Mouse (Mus musculus) G1E (cell line): ENCODE measurements around the gene Ptprh. TPM values are rescaled to one million over a fixed set of nuclear protein-coding genes. Genes with fewer than 3 reads are reported as not detected.
A peak's percentile ranks its signal among the peaks of the same experiment; 100 is the strongest.

Experiments
- ATAC-seq: 2 replicates; pipeline ENCODE4 v1.8.0; 2016; ENCODE audit warnings: mild to moderate bottlenecking; ENCODE audit not compliant: insufficient number of reproducible peaks, poor library complexity, low FRiP score, severe bottlenecking; ENCODE audit errors: extremely low read depth
- DNase-seq: peaks from one replicate; pipeline ENCODE4 v3.0.0; 2012; ENCODE audit warnings: low spot score
- H3K27me3 ChIP-seq: 2 replicates; pipeline ENCODE4 v1.6.1; 2012; ENCODE audit warnings: mild to moderate bottlenecking, low read length, inconsistent platforms; ENCODE audit not compliant: insufficient read depth
- H3K36me3 ChIP-seq: replicated peaks from 2 replicates; pipeline ENCODE3; 2012; ENCODE audit warnings: mild to moderate bottlenecking, inconsistent platforms
- H3K4me1 ChIP-seq: 2 replicates; pipeline ENCODE4 v1.6.1; 2012; ENCODE audit warnings: low read depth, low read length, inconsistent platforms, mixed read lengths; ENCODE audit not compliant: insufficient read depth
- H3K4me3 ChIP-seq: 2 replicates; pipeline ENCODE4 v1.5.1; 2012; ENCODE audit warnings: low read depth, mild to moderate bottlenecking, inconsistent platforms, low read length, moderate library complexity, mixed read lengths
- H3K9me3 ChIP-seq: replicated peaks from 2 replicates; pipeline ENCODE4 v1.6.1; 2012; ENCODE audit warnings: inconsistent platforms
- CTCF ChIP-seq: IDR thresholded peaks from 2 replicates; pipeline ENCODE4 v1.5.1; 2012; ENCODE audit warnings: low read depth, low read length, inconsistent platforms, mixed read lengths
- GATA1 ChIP-seq: IDR thresholded peaks from 2 replicates; pipeline ENCODE4 v1.6.1; 2012; ENCODE audit warnings: borderline replicate concordance, low read length, inconsistent platforms, mixed read lengths
- GATA2 ChIP-seq: IDR thresholded peaks from 2 replicates; pipeline ENCODE4 v1.6.1; 2012; ENCODE audit warnings: low read depth, low read length, inconsistent platforms, borderline replicate concordance
- POLR2AphosphoS5 ChIP-seq: IDR thresholded peaks from 2 replicates; pipeline ENCODE4 v1.6.1; 2012; ENCODE audit warnings: low read depth, low read length, inconsistent platforms; ENCODE audit not compliant: insufficient replicate concordance
- TAL1 ChIP-seq: conservative IDR thresholded peaks from 2 replicates; pipeline ENCODE4 v1.6.1; 2012; ENCODE audit warnings: low read depth, low read length, inconsistent platforms, mixed read lengths
- polyA plus RNA-seq: library from polyadenylated mRNA; stranded (reverse); fragments of >175 nt; gene quantifications from 2 replicates; pipeline ENCODE4 v1.2.3, GENCODE M21; 2012
- total RNA-seq, 2 experiments: library from RNA; stranded (forward) in 1 of 2; stranded (reverse) in 1 of 2; fragments of 200-1000 nt in 1 of 2; fragments of >200 nt in 1 of 2; fragmentation: Nextera tagmentation in 1 of 2; gene quantifications; 2 replicates each; pipeline ENCODE4 v1.2.3; 2014 to 2017

Ptprh gene
- total and polyA plus RNA-seq, 3 experiments: 0.05 TPM; not detected in 2

GRCm38 (mm10) chr7:4511489-4512224 is 92.2 kb downstream of the Ptprh start:
- DNase-seq: no peak
- Histone ChIP-seq H3K27me3 (peaks cover 28% of the 10 kb centered on the region), H3K9me3 (no peaks in the 10 kb centered on the region; the same call in 1 of the 2 replicates), H3K4me3 (no peak overlapping the region), H3K4me1 (peaks cover 35% of the 10 kb centered on the region), H3K36me3 (no peaks in the 10 kb centered on the region)
- no peak for TF ChIP-seq GATA1
- no peak for TF ChIP-seq GATA2
- no peak for TF ChIP-seq POLR2AphosphoS5
- TF ChIP-seq CTCF: no peak
- no peak for TF ChIP-seq TAL1
- ATAC-seq: no peak

- no peak for TF ChIP-seq GATA1
- peak; percentile 71 for TF ChIP-seq CTCF
- Histone ChIP-seq H3K4me3 (no peak overlapping the region), H3K36me3 (no peaks in the 10 kb centered on the region), H3K4me1 (peaks cover 40% of the 10 kb centered on the region), H3K27me3 (peaks cover 21% of the 10 kb centered on the region), H3K9me3 (no peaks in the 10 kb centered on the region; the same call in 1 of the 2 replicates)
- 0 out of 2 replicates have a peak, but pooled peaks have one; percentile 43 for ATAC-seq
- peak; percentile 81 for DNase-seq
Observed at GRCm38 (mm10) chr7:4509863-4510608, 93.8 kb downstream of the Ptprh start.

- Histone ChIP-seq H3K9me3 (no peaks in the 10 kb centered on the region; the same call in 1 of the 2 replicates), H3K4me1 (peaks cover 53% of the 10 kb centered on the region), H3K36me3 (no peaks in the 10 kb centered on the region), H3K4me3 (no peak overlapping the region), H3K27me3 (peaks cover 12% of the 10 kb centered on the region)
- ATAC-seq: no peak
- DNase-seq: no peak
- TF ChIP-seq GATA1 (no peak), CTCF (no peak)
Observed at GRCm38 (mm10) chr7:4508739-4509116, 95.1 kb downstream of the Ptprh start.

GRCm38 (mm10) chr7:4508062-4508738 is 95.6 kb downstream of the Ptprh start:
- no peak overlapping the region for H3K4me3 ChIP-seq

GRCm38 (mm10) chr7:4507220-4507619 is 96.6 kb downstream of the Ptprh start:
- H3K27me3 ChIP-seq: peaks cover 12% of the 10 kb centered on the region; the same call in 1 of the 2 replicates
- no peak for TF ChIP-seq POLR2AphosphoS5
- no peak for TF ChIP-seq GATA1
- TF ChIP-seq TAL1: no peak
- no peak for TF ChIP-seq CTCF
- no peak for TF ChIP-seq GATA2
- DNase-seq (peak; percentile 48), ATAC-seq (no peak)
- H3K4me1 ChIP-seq: peaks cover 60% of the 10 kb centered on the region
- no peak overlapping the region for H3K4me3 ChIP-seq
- H3K9me3 ChIP-seq: no peaks in the 10 kb centered on the region; the same call in 1 of the 2 replicates
- H3K36me3 ChIP-seq: no peaks in the 10 kb centered on the region

More at GRCm38 (mm10) chr7:4508062-4508738, 95.6 kb downstream of the Ptprh start:
- Histone ChIP-seq H3K9me3 (no peaks in the 10 kb centered on the region; the same call in 1 of the 2 replicates), H3K36me3 (no peaks in the 10 kb centered on the region), H3K4me1 (peaks cover 53% of the 10 kb centered on the region), H3K27me3 (peaks cover 12% of the 10 kb centered on the region; the same call in 1 of the 2 replicates)
- DNase-seq (no peak), ATAC-seq (no peak)
- no peak for TF ChIP-seq TAL1
- no peak for TF ChIP-seq GATA1
- no peak for TF ChIP-seq GATA2
- TF ChIP-seq POLR2AphosphoS5: no peak
- TF ChIP-seq CTCF: no peak
